ENCODE assay signal across 32 mouse cellular contexts in genomic region chr16:92282671-92283070, GRCm38 (mm10). TPM values are rescaled to one million over a fixed set of nuclear protein-coding genes. Genes with fewer than 3 reads are reported as not detected.
DNase-seq lines count a peak whose midpoint lies in the region; ATAC-seq and TF ChIP-seq lines count a peak whose summit lies in the region.
"Had no signal": no experiment of that assay in that cellular context is flagged by ENCODE, and none has a peak within 500 bp of the region (broad histone marks: within the 10 kb centered on the region; RNA-seq: fewer than 3 reads in every experiment).

No protein-coding gene starts in this region.

- H3K36me3 ChIP-seq in kidney, adult 2 months (ENCODE audit: control insufficient read depth, insufficient read depth, low read length), result no peaks in the 10 kb centered on the region
- H3K36me3 ChIP-seq in forebrain, embryonic 12.5 days (replicated peaks), result no peaks in the 10 kb centered on the region
- H3K36me3 ChIP-seq: forebrain, embryonic 10.5 days; G1E had no signal

- no peak overlapping the region for H3K4me2 ChIP-seq in forebrain, embryonic 12.5 days
- H3K4me2 ChIP-seq: heart, embryonic 11.5 days; hindbrain, embryonic 14.5 days had no signal

- no peak overlapping the region for H3K27ac ChIP-seq in gastrocnemius, adult 2 months
- no peak overlapping the region for H3K27ac ChIP-seq in kidney, adult 2 months (ENCODE audit: insufficient read depth, low read depth, low read length)
- no peak overlapping the region for H3K27ac ChIP-seq in forebrain, embryonic 12.5 days
- H3K27ac ChIP-seq: forebrain, embryonic 10.5 days; hindbrain, embryonic 14.5 days; hindbrain, postnatal 0 days had no signal

- intact Hi-C loops in gastrocnemius, adult 2 months (cut with DNase I), result no loop called here
- intact Hi-C loops in gastrocnemius, postnatal 14 days (cut with DNase I; ENCODE audit: low total_unique reads), result loop anchor here (10.0 kb wide), 1 partner anchor 228 kb away; the partner anchor contains the start of genes Gm49711, Mrps6 and Slc5a3

- 80% methylated on average over 5 of the region's 5 CpGs for WGBS in kidney, adult 2 months
- 74% methylated on average over 5 of the region's 5 CpGs for WGBS in forebrain, embryonic 12.5 days

- no peak for TF ChIP-seq POLR2A in kidney, adult 2 months (IDR thresholded peaks at IDR 0.05; ENCODE audit: low read depth, low read length)

- TF ChIP-seq CTCF in gastrocnemius, adult 2 months (IDR thresholded peaks at IDR 0.05), result no peak
- TF ChIP-seq CTCF in kidney, adult 2 months (conservative IDR thresholded peaks at IDR 0.05; ENCODE audit: insufficient read depth, insufficient read length, low read depth, low read length), result no peak

- H3K4me3 ChIP-seq in gastrocnemius, adult 2 months, result no peak overlapping the region
- no peak overlapping the region for H3K4me3 ChIP-seq in kidney, adult 2 months (ENCODE audit: insufficient read depth, low read depth, low read length)
- no peak overlapping the region for H3K4me3 ChIP-seq in forebrain, embryonic 12.5 days (replicated peaks)
- H3K4me3 ChIP-seq: forebrain, embryonic 10.5 days had no signal

- DNase-seq in gastrocnemius, adult 18-20 months (ENCODE audit: low spot score), result peak; percentile 50
- no peak for DNase-seq in gastrocnemius, postnatal 25 days
- DNase-seq in gastrocnemius, adult 2 months, result peak; percentile 61
- DNase-seq in gastrocnemius, postnatal 14 days, result peak; percentile 56
- DNase-seq in kidney, adult 2 months, result no peak
- no peak for DNase-seq in right cerebral cortex, postnatal 4 days
- DNase-seq: adrenal gland, adult 2 months; adrenal gland, postnatal 14 days; B cell, adult 2 months; cerebellum, adult 11 months; cerebellum, adult 2 months; heart, adult 11 months; heart, postnatal 4 days; kidney, adult 8-10 months had no signal

- H3K9ac ChIP-seq in forebrain, embryonic 12.5 days, result no peak overlapping the region
- H3K9ac ChIP-seq: hindbrain, embryonic 14.5 days had no signal

- ATAC-seq in forebrain, embryonic 12.5 days (ENCODE audit: low FRiP score), result no peak
- ATAC-seq: forebrain, embryonic 16.5 days; hindbrain, postnatal 0 days; inflammation-experienced regulatory T-cells, adult 6 months; intestine, postnatal 0 days; Patski had no signal

- H3K9me3 ChIP-seq in forebrain, embryonic 12.5 days, result no peaks in the 10 kb centered on the region
- H3K9me3 ChIP-seq: forebrain, embryonic 10.5 days; G1E had no signal

- no peaks in the 10 kb centered on the region for H3K27me3 ChIP-seq in kidney, adult 2 months (replicated peaks; ENCODE audit: control insufficient read depth, insufficient read depth, low read length)
- H3K27me3 ChIP-seq in forebrain, embryonic 12.5 days, result no peaks in the 10 kb centered on the region
- H3K27me3 ChIP-seq: Patski had no signal

- no peaks in the 10 kb centered on the region for H3K4me1 ChIP-seq in kidney, adult 2 months (ENCODE audit: control insufficient read depth, insufficient read depth, low read length)
- H3K4me1 ChIP-seq in forebrain, embryonic 12.5 days, result peaks cover 2% of the 10 kb centered on the region

RNA-seq across cellular contexts. Expression of gene Kcne2, which starts 9.5 kb away (rescaled TPM):
- total RNA-seq in gastrocnemius, adult 18-20 months (2021), result not detected
- total RNA-seq in gastrocnemius, postnatal 25 days (2021), result not detected
- total RNA-seq in gastrocnemius, adult 2 months (2021), result not detected
- total RNA-seq in gastrocnemius, postnatal 14 days (2021), result not detected
- not detected in 2 replicates for polyA plus RNA-seq in kidney, adult 2 months (2012; rRNA removed)
- polyA plus RNA-seq in forebrain, embryonic 12.5 days (2016; fragmentation: Nextera tagmentation; extraction: Ambion mirVana), result 2.2 and 4.3 TPM in 2 replicates
- total RNA-seq: adrenal gland, adult 2 months; adrenal gland, postnatal 14 days; adrenal gland, postnatal 4 days; CH12.LX; gastrocnemius, postnatal 4 days; heart, adult 8-10 months had no signal
- polyA plus RNA-seq: adrenal gland, adult 2 months; embryonic facial prominence, embryonic 11.5 days; G1E; inflammation-experienced regulatory T-cells, adult 6 months; Patski had no signal

RNA-seq across cellular contexts. Expression of gene Smim11, which starts 18.4 kb away (rescaled TPM):
- 10 to 100 TPM; 72.4 to 76.2 TPM for total RNA-seq in gastrocnemius, adult 18-20 months (2021)
- total RNA-seq in gastrocnemius, postnatal 25 days (2021), result 10 to 100 TPM; 59.4 to 63.3 TPM
- 10 to 100 TPM; 62.7 to 83.8 TPM for total RNA-seq in gastrocnemius, adult 2 months (2021)
- total RNA-seq in gastrocnemius, postnatal 14 days (2021), result 10 to 100 TPM; 52.0 to 65.5 TPM
- 30.4 and 32.6 TPM in 2 replicates for polyA plus RNA-seq in kidney, adult 2 months (2012; rRNA removed)
- polyA plus RNA-seq in forebrain, embryonic 12.5 days (2016; fragmentation: Nextera tagmentation; extraction: Ambion mirVana), result 131 and 135 TPM in 2 replicates

RNA-seq across cellular contexts. Expression of gene Fam243, which starts 38.6 kb away (rescaled TPM):
- total RNA-seq in gastrocnemius, adult 18-20 months (2021), result not detected
- total RNA-seq in gastrocnemius, postnatal 25 days (2021), result not detected
- not detected for total RNA-seq in gastrocnemius, adult 2 months (2021)
- total RNA-seq in gastrocnemius, postnatal 14 days (2021), result not detected
- 0.56 and 0.74 TPM in 2 replicates for polyA plus RNA-seq in kidney, adult 2 months (2012; rRNA removed)
- polyA plus RNA-seq in forebrain, embryonic 12.5 days (2016; fragmentation: Nextera tagmentation; extraction: Ambion mirVana), result not detected in 2 replicates
- total RNA-seq: adrenal gland, adult 2 months; adrenal gland, postnatal 14 days; CH12.LX; gastrocnemius, postnatal 4 days; hindbrain, postnatal 0 days had no signal
- polyA plus RNA-seq: adrenal gland, adult 2 months; cerebellum, adult 2 months; embryonic facial prominence, embryonic 14.5 days; forebrain, embryonic 10.5 days; G1E; heart, embryonic 11.5 days; heart, embryonic 14.5 days; hindbrain, embryonic 11.5 days; hindbrain, postnatal 0 days; inflammation-experienced regulatory T-cells, adult 6 months; intestine, postnatal 0 days had no signal

Comparison
In these comparisons a context has a peak if more than half of its experiments do, and no peak if none do; other contexts are left out.
1. DNase-seq: peak in gastrocnemius, adult 18-20 months (single experiment), gastrocnemius, adult 2 months (single experiment) and gastrocnemius, postnatal 14 days (single experiment); none in gastrocnemius, postnatal 25 days (single experiment), kidney, adult 2 months (single experiment) and right cerebral cortex, postnatal 4 days (single experiment).